Mouse (Mus musculus): Measurements from ENCODE around the gene Tmem203.
A peak's percentile ranks its signal among the peaks of the same experiment; 100 is the strongest.
"Not testable (repeated sequence)": the region's sequence is repeated elsewhere in the genome, so short reads cannot be mapped to it uniquely, and the experiment has no call there.

The Tmem203 gene

DNA sequence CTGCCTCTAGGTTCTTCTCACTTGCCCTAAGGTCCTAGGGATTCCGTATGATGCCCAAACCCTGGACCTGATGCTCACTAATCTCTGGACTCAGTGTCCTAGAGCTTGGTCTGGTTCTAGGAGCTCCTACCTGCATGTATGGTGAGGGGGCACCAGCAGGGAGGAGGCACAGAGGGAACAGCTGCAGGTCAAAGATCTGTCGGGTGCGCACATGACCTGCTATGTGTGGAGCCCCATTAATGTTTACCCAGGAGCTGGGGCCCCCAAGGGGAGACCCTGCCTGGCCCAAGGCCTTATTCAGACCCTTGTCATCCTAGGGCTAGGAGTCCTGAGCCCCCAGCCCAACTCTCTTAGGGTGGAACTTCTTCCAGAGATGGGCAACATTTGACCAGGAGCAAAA lies 21.2 kb upstream of the Tmem203 start, which contains the start of gene Slc34a3:
TSS of gene Slc34a3 (minus strand) at position 315 of the 400 bp plus-strand sequence.
- DNase-seq (ENCODE audit: low spot score) = no peak

GRCm38 (mm10) chr2:25234551-25235220 lies 20.6 kb upstream of the Tmem203 start:
- no peak for DNase-seq (ENCODE audit: low spot score)

GRCm38 (mm10) chr2:25236614-25237013 lies 18.6 kb upstream of the Tmem203 start, which contains the start of gene Rnf224:
Rnf224 (minus strand) TSS chr2:25236787.
- DNase-seq (ENCODE audit: low spot score) = no peak

GRCm38 (mm10) chr2:25237522-25237921 lies 17.7 kb upstream of the Tmem203 start:
- DNase-seq (ENCODE audit: low spot score) = no peak

DNA sequence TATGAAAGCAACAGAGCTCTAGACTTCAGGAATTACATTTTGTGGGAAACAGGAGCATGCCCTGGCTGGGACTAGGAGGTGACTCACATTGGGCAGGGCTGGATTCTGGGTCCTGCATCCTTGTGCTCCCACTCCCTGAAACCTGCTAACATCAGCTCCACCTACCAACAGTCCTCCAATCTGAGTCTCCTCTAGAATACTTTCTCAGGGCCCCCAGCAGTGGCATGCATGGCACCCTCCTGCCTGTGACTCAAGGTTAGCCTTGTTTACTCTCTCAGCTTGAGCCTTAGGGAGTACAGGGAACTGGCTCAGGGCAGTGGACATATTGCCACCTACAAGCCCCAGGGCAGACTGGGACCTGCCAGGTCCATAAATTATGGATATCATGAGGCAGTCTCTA lies 17.1 kb upstream of the Tmem203 start:
- DNase-seq (ENCODE audit: low spot score) = no peak

DNA sequence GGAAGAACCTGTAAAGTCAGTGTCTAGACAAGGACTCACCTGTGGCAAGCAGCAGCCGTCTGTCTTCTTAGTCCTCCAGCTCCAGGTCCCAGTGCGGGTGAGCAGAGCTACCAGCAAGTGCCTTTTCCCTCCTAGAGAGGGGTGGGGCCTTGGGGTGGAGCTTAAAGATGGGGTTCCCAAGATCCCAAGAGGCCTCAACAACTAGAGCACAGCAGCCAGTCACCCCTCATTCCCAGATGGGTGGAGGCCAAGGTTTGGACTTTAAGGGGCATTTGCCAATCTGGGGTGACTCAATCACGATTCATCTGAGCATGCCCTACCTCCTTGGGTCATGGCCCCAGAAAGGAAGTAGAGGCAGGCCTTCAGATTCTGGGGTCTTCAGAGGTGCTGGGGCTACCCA lies 15.5 kb upstream of the Tmem203 start:
- DNase-seq (ENCODE audit: low spot score) = no peak

GRCm38 (mm10) chr2:25240310-25240709 lies 14.9 kb upstream of the Tmem203 start:
- no peak for DNase-seq (ENCODE audit: low spot score)

DNA sequence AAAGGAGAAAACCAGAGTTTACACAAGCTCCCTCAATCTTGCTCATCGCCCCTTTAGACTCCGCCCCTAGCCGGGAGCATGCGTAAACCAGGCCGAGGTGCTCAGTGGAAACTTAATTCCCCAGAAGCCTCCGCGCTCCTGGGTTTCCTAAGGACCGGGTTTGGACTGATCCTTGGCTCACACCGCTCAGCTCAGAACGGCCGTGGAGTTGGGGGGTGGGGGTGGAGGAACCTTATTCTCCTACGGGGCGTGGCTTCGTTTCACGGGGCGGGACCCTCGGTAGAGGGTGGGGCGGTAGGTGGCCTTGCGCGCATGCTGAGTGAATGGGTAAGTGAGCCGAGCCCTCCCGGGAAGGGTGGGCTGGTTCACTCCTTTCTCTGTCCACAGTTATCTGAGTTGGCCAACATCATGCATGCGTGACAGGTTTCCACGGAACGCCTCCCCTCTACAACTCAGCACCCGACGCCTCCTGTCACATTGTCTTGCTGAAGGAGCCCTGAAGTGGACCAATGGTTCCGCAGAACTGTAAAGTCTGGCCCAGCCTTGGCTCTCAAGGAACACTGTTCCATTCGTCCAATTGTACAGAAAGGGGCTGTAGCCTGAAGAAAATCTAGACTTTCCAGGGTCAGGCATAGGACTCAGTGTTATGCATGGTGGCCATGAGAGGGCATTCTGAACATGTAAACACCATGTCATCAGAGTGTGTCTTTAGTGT lies 14.4 kb upstream of the Tmem203 start:
- DNase-seq (ENCODE audit: low spot score) = peak; percentile 88

GRCm38 (mm10) chr2:25241438-25241775 lies 13.8 kb upstream of the Tmem203 start:
- DNase-seq (ENCODE audit: low spot score) = no peak

GRCm38 (mm10) chr2:25242101-25242506 lies 13.1 kb upstream of the Tmem203 start, which contains the start of the genes Rnf208 and Cysrt1:
Rnf208 (plus strand) TSS chr2:25242255.
Cysrt1 (minus strand) TSS chr2:25242452.
- no peak for DNase-seq (ENCODE audit: low spot score)

DNA sequence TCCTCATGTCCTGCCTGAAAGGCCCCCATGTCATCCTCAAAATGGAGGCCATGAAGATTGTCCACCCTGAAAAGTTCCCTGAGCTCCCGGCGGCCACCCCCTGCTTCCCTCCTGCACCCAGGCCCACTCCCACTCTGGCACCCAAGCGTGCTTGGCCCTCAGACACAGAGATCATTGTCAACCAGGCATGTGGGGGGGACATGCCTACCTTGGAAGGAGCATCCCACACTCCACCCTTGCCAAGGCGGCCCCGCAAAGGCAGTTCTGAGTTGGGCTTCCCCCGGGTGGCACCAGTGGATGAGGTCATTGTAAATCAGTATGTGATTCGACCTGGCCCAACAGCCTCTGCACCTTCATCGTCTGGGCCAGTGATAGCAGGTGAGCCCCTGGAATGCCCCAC lies 11.9 kb upstream of the Tmem203 start:
- DNase-seq (ENCODE audit: low spot score) = peak; percentile 69

DNA sequence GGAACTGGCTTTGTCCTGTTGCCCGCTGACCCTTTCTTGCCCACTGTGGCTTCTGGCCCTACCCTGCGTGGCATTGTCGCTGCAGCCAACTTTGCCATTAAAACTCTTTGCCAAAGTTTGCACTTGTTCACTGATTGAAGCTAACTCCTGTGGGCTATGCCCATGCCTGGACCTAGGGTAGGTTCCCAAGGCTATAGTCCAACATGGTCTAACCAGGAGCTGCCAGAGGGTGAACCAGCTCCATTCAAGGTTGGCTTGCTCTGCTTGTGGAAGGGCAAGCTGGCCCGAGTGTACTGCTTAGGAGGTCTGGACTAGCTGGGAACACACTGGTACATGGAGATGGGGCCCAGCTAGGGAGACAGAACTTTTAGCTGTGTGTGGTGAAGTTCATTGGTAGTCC lies 11.1 kb upstream of the Tmem203 start:
- no peak for DNase-seq (ENCODE audit: low spot score)

DNA sequence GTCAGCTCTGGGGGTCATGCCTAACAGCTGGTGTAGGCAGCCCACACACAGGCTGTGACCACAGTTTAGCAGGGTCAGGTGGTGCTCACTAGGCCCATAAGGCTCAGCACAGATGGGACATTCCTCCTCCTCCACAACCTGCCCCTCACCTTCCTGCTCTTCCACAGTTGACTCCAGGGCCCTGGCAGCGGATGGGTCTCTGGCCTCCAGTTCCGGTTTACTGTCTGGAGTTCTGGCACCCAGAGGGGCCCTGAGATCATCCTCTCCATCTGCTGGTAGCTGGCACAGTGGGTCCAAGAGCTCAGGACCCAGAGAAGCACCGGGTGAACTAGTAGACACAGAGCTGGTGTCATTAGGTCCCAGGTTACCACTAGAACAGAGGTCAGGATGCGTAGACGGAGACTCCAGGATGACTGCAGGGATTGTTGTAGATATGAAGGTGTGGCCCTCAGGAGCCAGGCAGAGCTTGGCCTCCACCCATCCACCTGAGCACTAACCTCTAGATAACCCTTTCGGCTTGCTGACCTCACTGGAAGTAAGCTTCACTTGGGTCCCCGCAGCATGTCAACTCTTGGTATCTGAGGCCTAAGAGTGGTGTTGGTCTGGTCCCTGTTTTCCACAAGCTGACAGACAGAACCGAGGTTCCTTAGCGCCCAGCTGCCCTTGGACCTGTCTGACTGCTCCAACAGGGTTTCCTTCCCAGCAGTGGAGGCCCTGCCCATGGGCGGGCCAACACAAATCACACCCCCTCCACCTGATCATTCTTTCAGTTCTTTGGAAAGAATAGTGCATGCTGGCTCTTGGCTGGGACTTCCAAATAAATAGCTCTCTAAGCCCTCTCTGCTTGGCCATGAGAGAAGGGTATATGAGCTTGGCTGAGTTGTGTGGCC lies 8.8 kb upstream of the Tmem203 start, which contains the start of gene AL732309.1:
TSS of gene AL732309.1 (minus strand) at position 681 of the 890 bp plus-strand sequence.
- DNase-seq (ENCODE audit: low spot score) = no peak

DNA sequence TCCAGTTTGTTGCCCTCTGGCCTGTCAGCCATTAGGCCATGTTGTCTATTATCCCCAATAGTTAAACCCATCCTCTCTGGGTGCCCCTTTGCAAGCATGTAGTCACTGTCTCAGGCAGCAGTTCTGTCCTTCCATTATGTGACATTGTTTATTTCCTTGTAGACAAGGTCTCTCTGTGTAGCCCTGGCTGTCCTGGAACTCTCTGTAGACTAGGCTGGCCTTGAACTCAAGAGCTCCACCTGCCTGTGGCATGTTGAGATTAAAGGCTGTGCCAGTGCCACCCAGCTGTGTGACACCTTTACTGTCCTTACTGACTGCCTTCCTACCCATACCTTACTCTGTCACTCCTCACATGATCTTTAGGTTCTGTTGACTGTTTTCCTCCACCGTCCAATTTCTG lies 2.9 kb upstream of the Tmem203 start:
- no peak for DNase-seq (ENCODE audit: low spot score)

GRCm38 (mm10) chr2:25256443-25257109 lies 1.3 kb downstream of the Tmem203 start:
- DNase-seq (ENCODE audit: low spot score) = peak; percentile 75

DNA sequence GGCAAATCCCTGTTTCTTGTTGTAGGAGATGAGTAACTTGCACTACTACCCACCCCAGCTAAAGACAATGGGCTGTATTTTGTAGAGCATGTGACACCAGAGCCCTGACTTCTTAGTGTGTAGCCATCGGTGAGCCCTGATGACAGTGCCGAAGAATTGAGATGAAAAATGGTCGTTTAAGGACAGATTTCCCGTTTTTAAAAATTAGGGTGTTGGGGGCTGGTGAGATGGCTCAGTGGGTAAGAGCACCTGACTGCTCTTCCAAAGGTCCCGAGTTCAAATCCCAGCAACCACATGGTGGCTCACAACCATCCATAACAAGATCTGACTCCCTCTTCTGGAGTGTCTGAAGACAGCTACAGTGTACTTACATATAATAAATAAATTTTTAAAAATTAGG lies 2.0 kb downstream of the Tmem203 start:
- DNase-seq (ENCODE audit: low spot score) = not testable (repeated sequence)

- DNase-seq (ENCODE audit: low spot score) = no peak
These were observed 3.6 kb downstream of the Tmem203 start for GRCm38 (mm10) chr2:25258887-25259286.

DNA sequence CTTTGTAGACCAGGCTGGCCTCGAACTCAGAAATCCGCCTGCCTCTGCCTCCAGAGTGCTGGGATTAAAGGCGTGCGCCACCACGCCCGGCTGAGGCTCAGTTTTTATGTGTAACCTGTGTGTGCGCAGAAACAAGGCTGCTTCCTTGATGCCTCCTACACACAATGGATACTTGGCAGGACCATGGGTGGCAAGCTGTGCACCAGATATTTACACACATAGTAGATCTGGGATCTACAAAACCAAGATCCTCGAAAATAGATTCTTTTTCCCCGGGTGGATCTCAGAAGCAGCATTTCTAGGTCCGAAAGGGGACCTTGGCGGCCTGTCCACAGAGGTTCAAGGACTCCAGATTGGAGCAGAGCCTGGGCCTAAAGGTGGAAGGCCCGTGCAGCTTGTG lies 6.6 kb downstream of the Tmem203 start:
- no peak for DNase-seq (ENCODE audit: low spot score)

- DNase-seq (ENCODE audit: low spot score) = peak; percentile 93
These were observed 7.1 kb downstream of the Tmem203 start, which contains the start of gene Tprn for GRCm38 (mm10) chr2:25262291-25262767. Tprn (plus strand) TSS chr2:25262618.

DNA sequence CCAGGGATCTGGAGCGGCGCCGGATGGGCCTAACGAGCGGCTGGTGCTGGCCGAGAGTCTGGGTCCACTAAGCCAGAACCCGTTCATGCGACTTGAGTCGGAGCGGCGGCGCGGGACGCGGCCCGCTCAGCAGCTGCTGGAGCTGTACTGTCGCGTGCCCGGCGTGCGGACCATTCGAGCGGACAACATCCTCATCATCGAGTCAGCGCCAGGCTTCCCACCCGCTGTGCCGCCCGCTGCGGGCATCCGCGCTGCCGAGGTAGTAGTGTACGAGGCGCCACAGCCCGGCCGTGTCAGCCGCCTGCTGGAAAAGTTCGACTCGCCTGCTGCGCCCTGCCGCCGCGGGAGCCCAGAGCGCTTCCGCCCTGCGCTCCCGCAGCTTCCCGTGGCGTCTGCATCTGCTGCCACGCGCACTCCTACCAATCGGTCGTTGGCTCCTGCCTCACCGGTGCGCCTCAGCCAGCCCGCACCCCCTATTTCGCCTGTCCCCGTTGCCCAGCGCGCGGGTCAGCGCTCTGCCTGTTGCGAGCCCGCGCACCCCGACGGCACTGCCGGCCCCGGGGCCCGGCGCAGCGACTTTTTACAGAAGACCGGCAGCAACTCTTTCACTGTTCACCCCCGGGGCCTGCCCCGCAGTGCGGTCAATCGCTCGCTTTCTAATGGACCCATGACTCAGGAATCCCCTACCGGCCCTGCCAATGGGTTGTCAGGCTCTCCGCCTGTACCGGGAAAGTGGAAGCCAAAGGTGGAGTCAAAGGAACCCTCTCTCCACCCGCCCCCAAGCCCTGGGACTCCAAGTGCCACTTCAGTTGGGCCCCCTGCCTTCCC lies 7.8 kb downstream of the Tmem203 start:
- peak; percentile 62 for DNase-seq (ENCODE audit: low spot score)

All from testis, postnatal 10 days (tissue).